Mouse (Mus musculus) liver, adult 2 months (tissue): ENCODE measurements at regions not wholly inside any gene's neighbourhood (a gene's known extent, or its start where the extent isn't known, plus 50 kb on each side); places are given as distances from the start of the nearest gene placed in this dataset.

Experiments used
- CTCF ChIP-seq: fragments of 200-500 bp; IDR thresholded peaks from 2 replicates; pipeline ENCODE4 v1.5.1; 2011; ENCODE audit warnings: low read depth, low read length, control low read depth
- POLR2A ChIP-seq: fragments of 200-500 bp; IDR thresholded peaks from 2 replicates; pipeline ENCODE4 v1.6.1; 2011; ENCODE audit warnings: low read length, control low read depth; ENCODE audit not compliant: insufficient read depth; ENCODE audit errors: extremely low read depth

- TF ChIP-seq CTCF, result no peak
- TF ChIP-seq POLR2A, result no peak
Measured at GRCm38 (mm10) chr14:60576281-60576680, 57.5 kb upstream of the Spata13 start.
